Mouse (Mus musculus): ENCODE measurements around the gene Dennd4b.
"Not testable (repeated sequence)": the region's sequence is repeated elsewhere in the genome, so short reads cannot be mapped to it uniquely, and the experiment has no call there.

- not testable (repeated sequence) for TF ChIP-seq FLI1 (IDR thresholded peaks at IDR 0.05; ENCODE audit: low read length); GATA1 (IDR thresholded peaks at IDR 0.05; ENCODE audit: borderline replicate concordance, low read length)
Observed at GRCm38 (mm10) chr3:90253174-90253573, 11.8 kb upstream of the Dennd4b start.
